Mouse (Mus musculus): ENCODE measurements around the gene Sigirr. TPM values are rescaled to one million over a fixed set of nuclear protein-coding genes. Genes with fewer than 3 reads are reported as not detected.
A peak's percentile ranks its signal among the peaks of the same experiment; 100 is the strongest.

Sigirr gene
- polyA plus RNA-seq, 1 experiment from 2014 or later, result 1.7 TPM

DNA sequence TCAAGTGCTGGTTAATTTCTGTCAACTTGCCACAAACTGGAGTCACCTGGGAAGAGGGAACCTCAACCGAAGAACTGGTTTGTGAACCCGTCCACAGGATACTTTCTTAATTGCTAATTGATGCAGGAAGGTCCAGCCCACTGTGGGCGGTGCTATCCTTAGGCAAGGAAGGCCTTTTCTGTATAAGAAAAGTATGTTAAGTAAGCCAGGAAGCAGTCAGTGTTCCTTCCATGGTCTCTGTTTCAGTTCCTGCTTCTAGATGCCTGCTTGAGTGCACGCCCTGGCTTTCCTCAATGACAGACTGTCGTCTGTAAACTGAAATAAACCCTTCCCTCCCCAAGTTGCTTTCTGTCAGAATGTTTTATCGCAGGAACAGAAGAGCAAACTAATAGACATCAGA, 43.4 kb downstream of the Sigirr start:
- no peak overlapping the region for H3K4me3 ChIP-seq
- H3K36me3 ChIP-seq, result peaks cover 3% of the 10 kb centered on the region; the same call in 1 of the 2 replicates
- peaks cover 10% of the 10 kb centered on the region for H3K4me1 ChIP-seq
- no peaks in the 10 kb centered on the region; the same call in 1 of the 2 replicates for H3K9me3 ChIP-seq
- WGBS, result 95% methylated on average over 6 of the region's 6 CpGs
- no peak overlapping the region for H3K4me2 ChIP-seq (replicated peaks)
- no peak overlapping the region for H3K27ac ChIP-seq (replicated peaks)
- ATAC-seq (ENCODE audit: low FRiP score, low read depth), result no peak
- no peaks in the 10 kb centered on the region for H3K27me3 ChIP-seq
- H3K9ac ChIP-seq (replicated peaks), result no peak overlapping the region

DNA sequence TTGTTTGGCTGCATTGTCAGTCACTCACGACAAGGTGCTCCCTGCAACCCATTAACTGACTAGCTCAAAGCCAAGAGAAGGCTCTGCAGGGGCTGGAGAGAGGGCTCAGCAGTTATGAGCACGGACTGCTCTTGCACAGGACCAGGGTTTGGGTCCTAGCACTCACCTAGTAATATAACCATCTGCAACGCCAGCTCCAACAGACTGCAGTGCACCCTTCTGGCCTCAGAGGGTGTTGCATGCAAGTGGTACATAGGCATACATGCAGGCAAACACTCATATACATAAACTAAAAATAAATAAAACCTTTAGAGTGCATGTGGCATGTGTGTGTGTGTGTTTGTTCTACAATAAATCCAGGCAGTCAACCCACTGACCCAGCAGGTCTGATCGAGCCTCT, 44.6 kb downstream of the Sigirr start:
- peaks cover 3% of the 10 kb centered on the region; the same call in 1 of the 2 replicates for H3K36me3 ChIP-seq
- H3K4me2 ChIP-seq (replicated peaks), result no peak overlapping the region
- H3K27me3 ChIP-seq, result no peaks in the 10 kb centered on the region
- H3K27ac ChIP-seq (replicated peaks), result no peak overlapping the region
- peaks cover 5% of the 10 kb centered on the region; the same call in 1 of the 2 replicates for H3K4me1 ChIP-seq
- no peak overlapping the region for H3K4me3 ChIP-seq
- H3K9ac ChIP-seq (replicated peaks), result no peak overlapping the region
- H3K9me3 ChIP-seq, result no peaks in the 10 kb centered on the region; the same call in 1 of the 2 replicates
- no peak for ATAC-seq (ENCODE audit: low FRiP score, low read depth)
- 87% methylated on average over 4 of the region's 4 CpGs for WGBS

DNA sequence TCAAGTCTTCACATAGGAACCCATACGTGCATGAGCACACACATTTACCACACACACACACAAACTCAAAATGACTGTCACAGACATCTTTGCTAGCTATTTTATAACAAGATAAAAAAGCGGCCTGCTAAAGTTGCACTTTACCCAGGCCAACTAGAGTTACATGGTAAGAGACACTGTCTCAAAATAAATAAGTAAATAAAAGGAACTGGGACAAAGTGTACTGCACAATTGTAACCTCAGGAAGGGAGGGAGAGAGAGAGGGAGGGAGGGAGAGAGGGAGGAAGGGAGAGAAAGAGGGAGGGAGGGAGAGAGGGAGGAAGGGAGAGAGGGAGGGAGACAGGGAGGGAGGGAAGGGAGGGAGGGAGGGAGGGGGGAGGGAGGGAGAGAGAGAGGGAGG, 48.0 kb downstream of the Sigirr start:
- H3K36me3 ChIP-seq, result peaks cover 3% of the 10 kb centered on the region; the same call in 1 of the 2 replicates
- H3K27ac ChIP-seq (replicated peaks), result no peak overlapping the region
- no peaks in the 10 kb centered on the region; the same call in 1 of the 2 replicates for H3K9me3 ChIP-seq
- peaks cover 10% of the 10 kb centered on the region for H3K4me1 ChIP-seq
- 89% methylated on average over 2 of the region's 2 CpGs for WGBS
- no peak overlapping the region for H3K4me3 ChIP-seq
- no peak for ATAC-seq (ENCODE audit: low FRiP score, low read depth)
- no peak overlapping the region for H3K4me2 ChIP-seq (replicated peaks)
- H3K27me3 ChIP-seq, result 0 out of 2 replicates have a peak, but pooled peaks cover 2% of the 10 kb centered on the region
- H3K9ac ChIP-seq (replicated peaks), result no peak overlapping the region

DNA sequence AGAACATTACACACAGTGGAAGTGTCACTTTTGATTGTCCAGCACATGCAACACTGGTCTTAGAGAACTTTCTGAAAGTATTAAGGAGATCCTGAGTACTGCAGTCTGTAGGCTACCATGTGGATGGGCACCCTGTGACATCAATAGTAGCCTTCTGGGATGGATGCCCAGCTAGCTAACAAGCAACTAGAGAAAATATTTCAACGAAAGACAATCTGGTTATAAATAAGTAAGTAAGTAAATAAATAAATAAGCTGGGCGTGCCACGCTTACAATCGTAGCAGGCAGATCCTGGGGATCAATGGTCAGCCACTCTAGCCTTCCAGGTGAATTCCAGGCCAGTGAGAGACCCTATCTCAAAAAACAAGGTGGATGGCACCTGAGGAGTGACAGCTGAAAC, 48.4 kb downstream of the Sigirr start:
- Histone ChIP-seq H3K27me3 (0 out of 2 replicates have a peak, but pooled peaks cover 5% of the 10 kb centered on the region), H3K4me3 (no peak overlapping the region), H3K9me3 (no peaks in the 10 kb centered on the region; the same call in 1 of the 2 replicates), H3K36me3 (peaks cover 3% of the 10 kb centered on the region; the same call in 1 of the 2 replicates), H3K27ac (replicated peaks) (no peak overlapping the region), H3K4me2 (replicated peaks) (no peak overlapping the region), H3K9ac (replicated peaks) (no peak overlapping the region), H3K4me1 (peaks cover 13% of the 10 kb centered on the region)
- WGBS, result 92% methylated on average over 4 of the region's 4 CpGs
- no peak for ATAC-seq (ENCODE audit: low FRiP score, low read depth)

DNA sequence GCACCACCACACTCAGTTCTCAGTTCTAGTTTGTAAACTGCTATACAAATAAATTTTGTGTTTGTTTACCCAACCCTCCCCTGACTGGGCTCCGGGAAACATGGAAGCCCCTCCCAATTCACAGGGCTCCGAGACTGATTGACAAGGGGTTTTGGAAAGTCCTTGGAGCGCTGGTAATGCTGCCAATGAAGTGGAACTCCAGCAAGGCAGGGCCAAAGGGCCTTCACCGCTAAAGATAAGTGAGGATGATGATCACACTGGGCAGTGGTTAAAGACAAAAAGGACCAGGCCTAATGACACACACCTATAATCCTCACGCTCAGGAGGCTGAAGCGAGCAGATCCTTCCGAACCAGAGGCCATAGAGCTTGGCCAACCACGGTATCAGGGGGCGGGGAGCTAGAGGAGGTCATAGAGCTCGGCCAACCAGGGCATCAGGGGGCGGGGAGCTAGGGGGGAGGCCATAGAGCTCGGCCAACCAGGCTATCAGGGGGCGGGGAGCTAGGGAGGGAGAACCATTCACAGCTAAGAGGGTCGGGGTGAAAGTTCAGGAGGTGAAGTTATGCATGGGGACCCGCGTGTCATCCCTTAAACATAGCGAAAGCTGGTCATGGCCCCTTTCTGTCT, 49.2 kb downstream of the Sigirr start:
- Histone ChIP-seq H3K4me2 (replicated peaks) (no peak overlapping the region), H3K9me3 (no peaks in the 10 kb centered on the region; the same call in 1 of the 2 replicates), H3K9ac (replicated peaks) (no peak overlapping the region), H3K4me1 (peaks cover 13% of the 10 kb centered on the region), H3K27ac (replicated peaks) (no peak overlapping the region), H3K27me3 (0 out of 2 replicates have a peak, but pooled peaks cover 5% of the 10 kb centered on the region), H3K4me3 (no peak overlapping the region), H3K36me3 (peaks cover 3% of the 10 kb centered on the region; the same call in 1 of the 2 replicates)
- no peak for ATAC-seq (ENCODE audit: low FRiP score, low read depth)
- 74% methylated on average over 17 of the region's 17 CpGs for WGBS

DNA sequence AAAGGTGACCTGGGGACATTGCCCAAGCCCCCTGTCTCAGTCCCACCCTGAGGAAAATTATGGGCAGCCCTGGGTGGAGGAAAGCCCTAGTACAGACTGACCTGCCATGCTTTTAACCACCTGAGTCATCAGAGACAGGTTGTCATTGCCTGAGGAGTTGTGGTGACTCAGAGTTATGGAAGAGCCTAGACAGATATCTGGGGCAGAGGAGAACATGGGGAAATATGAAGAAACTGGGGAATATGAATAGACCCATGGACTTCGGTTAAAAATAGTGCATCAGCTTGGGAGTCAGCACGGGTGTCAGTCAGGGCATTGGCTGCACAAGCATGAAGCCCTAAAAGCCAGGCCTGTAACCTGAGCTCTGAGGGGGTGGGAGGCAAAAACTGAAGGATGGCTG, 51.0 kb downstream of the Sigirr start:
- no peak for ATAC-seq (ENCODE audit: low FRiP score, low read depth)
- Histone ChIP-seq H3K9ac (replicated peaks) (no peak overlapping the region), H3K27ac (replicated peaks) (no peak overlapping the region), H3K4me1 (peaks cover 13% of the 10 kb centered on the region), H3K4me3 (no peak overlapping the region), H3K4me2 (replicated peaks) (no peak overlapping the region), H3K36me3 (no peaks in the 10 kb centered on the region), H3K27me3 (0 out of 2 replicates have a peak, but pooled peaks cover 5% of the 10 kb centered on the region), H3K9me3 (no peaks in the 10 kb centered on the region)
- WGBS, result 91% methylated on average over 2 of the region's 2 CpGs

DNA sequence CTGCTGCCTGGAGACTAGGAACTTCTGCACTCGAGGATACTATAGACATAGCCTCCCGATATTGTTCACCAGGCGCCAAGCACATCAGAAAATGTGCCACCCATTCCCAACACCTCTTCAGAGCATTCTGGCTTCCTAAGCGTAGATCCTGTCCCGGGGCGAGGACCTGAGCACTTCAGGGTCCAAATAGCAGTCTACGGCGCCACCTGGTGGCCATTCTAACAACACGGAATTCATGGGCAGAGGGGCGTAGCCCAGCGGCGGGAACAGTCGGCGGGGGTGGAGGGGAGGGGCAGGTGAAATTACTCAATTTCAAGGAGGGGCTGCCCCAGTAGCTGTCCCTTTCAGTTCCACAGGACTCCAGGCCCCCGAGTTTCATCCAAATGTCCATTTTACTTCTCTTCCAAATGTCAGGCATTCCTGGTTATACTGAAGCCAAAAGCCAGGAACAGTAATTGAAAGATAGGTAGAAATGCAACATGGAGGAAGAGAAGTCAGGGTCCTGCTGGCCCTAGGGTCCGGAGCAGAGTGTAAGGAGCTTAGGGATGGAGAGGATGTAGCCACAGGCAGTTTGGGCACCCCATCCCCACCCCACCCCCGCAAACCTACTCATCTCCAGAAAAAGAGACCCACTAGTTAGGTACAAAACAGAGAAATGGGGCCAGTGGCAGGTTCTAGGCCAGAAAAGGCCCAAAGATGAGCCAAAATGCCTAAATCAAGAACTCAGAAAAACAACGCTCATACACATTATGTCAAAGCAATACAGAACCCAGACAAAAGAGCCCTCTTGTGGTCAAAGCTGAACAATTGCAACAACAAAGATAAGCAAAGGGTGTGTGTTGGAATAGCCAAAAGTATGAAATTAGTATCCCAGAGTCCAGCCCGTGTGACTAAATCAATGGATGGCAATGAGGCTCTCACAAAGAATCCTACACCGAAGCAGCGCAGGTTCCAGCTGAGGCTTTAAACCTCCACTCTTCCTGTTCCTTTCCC, 51.9 kb downstream of the Sigirr start:
- no peaks in the 10 kb centered on the region for H3K9me3 ChIP-seq
- peak overlapping the region; percentile 73 for H3K4me2 ChIP-seq (replicated peaks)
- H3K4me1 ChIP-seq, result peaks cover 13% of the 10 kb centered on the region
- no peak overlapping the region for H3K27ac ChIP-seq (replicated peaks)
- no peaks in the 10 kb centered on the region for H3K36me3 ChIP-seq
- peak overlapping the region; percentile 43; the same call in 1 of the 2 replicates for H3K9ac ChIP-seq (replicated peaks)
- 12% methylated on average over 21 of the region's 21 CpGs for WGBS
- H3K27me3 ChIP-seq, result 0 out of 2 replicates have a peak, but pooled peaks cover 5% of the 10 kb centered on the region
- ATAC-seq (ENCODE audit: low FRiP score, low read depth), result peak; percentile 88
- H3K4me3 ChIP-seq, result peak overlapping the region; percentile 36

DNA sequence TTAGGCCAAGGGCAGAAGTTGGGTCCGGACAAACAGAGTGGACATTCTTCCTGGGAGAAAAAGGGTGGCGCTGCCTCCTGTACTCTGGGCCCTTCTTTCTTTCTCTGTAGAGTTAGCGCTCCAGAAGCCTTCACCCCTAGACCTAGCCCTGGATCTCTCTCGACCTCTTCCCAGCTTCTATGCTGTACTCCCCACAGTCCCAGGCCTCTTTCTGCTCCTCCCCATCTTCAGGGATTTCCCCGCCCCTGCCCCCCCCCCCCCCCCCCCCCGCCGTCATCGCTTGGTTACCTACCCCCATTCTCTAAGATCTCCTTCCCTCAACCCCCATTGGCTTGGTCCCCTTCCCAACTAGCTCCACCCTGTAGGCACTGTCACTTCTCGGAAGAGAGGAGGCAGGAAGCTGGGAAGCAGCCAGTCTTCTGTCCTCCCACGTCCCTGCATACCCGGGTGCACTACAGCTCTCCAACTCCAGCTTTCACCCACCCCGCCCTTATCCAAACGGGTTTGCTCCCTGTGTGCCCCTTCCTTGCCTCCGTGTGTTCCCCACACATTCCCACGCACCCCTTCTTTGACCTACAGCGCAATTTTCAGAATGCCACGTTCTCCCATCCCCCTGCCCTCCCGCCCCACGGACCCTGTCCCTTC, 52.7 kb downstream of the Sigirr start:
- no peaks in the 10 kb centered on the region for H3K36me3 ChIP-seq
- H3K9ac ChIP-seq (replicated peaks), result peak overlapping the region; percentile 43; the same call in 1 of the 2 replicates
- ATAC-seq (ENCODE audit: low FRiP score, low read depth), result peak; percentile 78
- H3K4me3 ChIP-seq, result peak overlapping the region; percentile 36
- no peaks in the 10 kb centered on the region for H3K9me3 ChIP-seq
- peaks cover 13% of the 10 kb centered on the region for H3K4me1 ChIP-seq
- WGBS, result 5% methylated on average over 15 of the region's 19 CpGs
- 0 out of 2 replicates have a peak, but pooled peaks cover 5% of the 10 kb centered on the region for H3K27me3 ChIP-seq
- no peak overlapping the region for H3K27ac ChIP-seq (replicated peaks)
- H3K4me2 ChIP-seq (replicated peaks), result peak overlapping the region; percentile 73

DNA sequence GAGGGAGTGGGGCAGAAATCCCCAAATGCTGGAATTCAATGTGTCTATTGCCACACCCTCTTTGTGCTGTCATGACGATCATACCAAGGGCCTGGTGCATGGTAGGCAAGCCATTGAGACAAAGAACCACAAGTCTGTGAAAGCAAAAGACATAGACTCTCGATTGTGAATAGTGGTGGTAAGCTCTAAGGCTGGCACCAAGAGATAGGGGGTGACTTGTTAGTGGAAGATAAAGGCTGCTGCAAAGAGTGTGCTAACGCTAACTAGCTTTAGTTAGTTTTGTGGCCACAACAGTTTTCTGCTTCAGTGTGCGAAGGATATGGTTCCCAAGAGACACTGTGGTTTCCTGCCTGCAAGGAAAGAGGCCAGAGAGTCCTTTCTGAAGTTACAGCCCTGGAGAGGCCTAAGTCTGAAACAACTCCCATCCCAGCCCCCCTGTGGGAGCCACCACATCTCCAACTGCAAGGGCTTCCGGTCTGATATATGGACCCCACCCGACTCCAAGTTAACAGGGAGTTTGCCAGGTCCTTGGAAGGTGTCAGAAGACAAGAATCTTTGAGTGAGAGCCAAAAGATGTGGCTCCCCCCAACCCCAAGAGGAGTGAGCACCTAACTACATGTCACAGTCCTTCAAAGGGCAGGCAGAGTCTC, 53.3 kb downstream of the Sigirr start:
- Histone ChIP-seq H3K4me3 (no peak overlapping the region), H3K4me1 (peaks cover 13% of the 10 kb centered on the region), H3K4me2 (replicated peaks) (0 out of 2 replicates have a peak overlapping the region, but pooled peaks have one; percentile 73), H3K9ac (replicated peaks) (no peak overlapping the region), H3K36me3 (no peaks in the 10 kb centered on the region), H3K9me3 (no peaks in the 10 kb centered on the region), H3K27me3 (0 out of 2 replicates have a peak, but pooled peaks cover 5% of the 10 kb centered on the region), H3K27ac (replicated peaks) (no peak overlapping the region)
- WGBS, result 72% methylated on average over 6 of the region's 6 CpGs
- no peak for ATAC-seq (ENCODE audit: low FRiP score, low read depth)

DNA sequence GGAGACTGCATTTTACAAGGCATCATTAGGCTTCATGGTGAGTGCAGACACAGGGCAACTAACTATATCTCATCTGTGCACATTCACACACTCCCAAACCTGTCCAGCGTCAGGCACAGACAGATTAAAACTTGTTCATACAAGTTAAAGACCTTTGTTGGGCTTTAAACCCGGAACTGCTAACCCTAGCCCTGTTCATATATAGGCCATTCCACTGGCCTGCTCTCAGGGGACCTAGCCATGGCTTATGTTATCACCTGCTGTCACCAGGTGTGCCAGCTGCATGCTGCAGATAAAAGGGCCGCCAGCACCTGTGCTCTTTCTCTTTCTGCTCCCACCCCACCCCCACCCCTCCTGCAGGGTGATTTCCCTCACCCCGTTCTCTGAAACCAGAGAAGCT, 57.8 kb downstream of the Sigirr start:
- H3K4me3 ChIP-seq, result no peak overlapping the region
- peaks cover 8% of the 10 kb centered on the region for H3K4me1 ChIP-seq
- H3K27me3 ChIP-seq, result 0 out of 2 replicates have a peak, but pooled peaks cover 4% of the 10 kb centered on the region
- no peak overlapping the region for H3K4me2 ChIP-seq (replicated peaks)
- ATAC-seq (ENCODE audit: low FRiP score, low read depth), result no peak
- H3K9me3 ChIP-seq, result no peaks in the 10 kb centered on the region
- H3K36me3 ChIP-seq, result no peaks in the 10 kb centered on the region
- H3K9ac ChIP-seq (replicated peaks), result no peak overlapping the region
- no peak overlapping the region for H3K27ac ChIP-seq (replicated peaks)
- 52% methylated on average over 4 of the region's 4 CpGs for WGBS

DNA sequence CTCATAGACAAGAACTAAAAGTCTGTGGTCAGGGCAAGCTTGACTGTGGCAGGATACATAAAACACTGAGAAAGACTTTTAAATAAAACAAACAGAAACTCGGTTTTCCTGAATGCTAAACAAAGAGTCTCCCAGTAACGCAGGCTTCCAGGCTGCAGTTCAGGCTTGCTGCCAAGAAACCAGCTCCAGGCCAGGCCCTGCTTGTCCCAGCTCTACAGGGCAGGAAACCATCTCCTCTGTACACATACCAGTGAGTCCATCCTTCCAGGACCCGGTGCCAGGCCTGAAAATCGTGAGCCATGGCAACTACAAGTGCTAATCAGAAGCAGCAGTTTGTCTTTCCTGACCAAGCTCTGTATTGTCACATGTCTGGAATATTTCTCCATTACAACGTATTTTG, 58.7 kb downstream of the Sigirr start:
- Histone ChIP-seq H3K27me3 (no peaks in the 10 kb centered on the region), H3K36me3 (no peaks in the 10 kb centered on the region), H3K4me3 (no peak overlapping the region), H3K27ac (replicated peaks) (0 out of 2 replicates have a peak overlapping the region, but pooled peaks have one; percentile 39), H3K4me1 (0 out of 2 replicates have a peak, but pooled peaks cover 3% of the 10 kb centered on the region), H3K9ac (replicated peaks) (no peak overlapping the region), H3K4me2 (replicated peaks) (no peak overlapping the region), H3K9me3 (no peaks in the 10 kb centered on the region)
- peak; percentile 65; the same call in 1 of the 2 replicates for ATAC-seq (ENCODE audit: low FRiP score, low read depth)
- 37% methylated on average over 5 of the region's 5 CpGs for WGBS

Measured in midbrain, embryonic 12.5 days (tissue).